Mouse (Mus musculus): ENCODE data around the gene Slc35a5.

The Slc35a5 gene

DNA sequence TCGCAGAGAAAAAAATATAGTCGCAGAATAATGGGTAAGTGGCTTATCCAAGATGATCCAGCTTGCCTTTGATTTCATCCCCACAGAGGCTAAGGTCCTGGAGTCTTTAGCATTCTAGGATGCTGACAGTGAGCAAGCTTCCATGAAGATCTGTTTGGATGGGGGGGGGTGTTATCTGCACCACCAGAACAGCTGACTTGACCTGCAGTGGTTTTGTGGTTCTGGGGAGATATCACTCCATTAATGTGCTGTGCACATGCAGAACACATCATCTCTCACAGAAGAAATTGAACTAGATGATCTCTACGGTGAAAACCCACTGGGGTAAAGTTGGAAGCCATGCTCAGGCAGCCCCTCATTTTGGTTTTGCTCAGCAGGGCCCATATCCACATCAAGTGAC, 41.3 kb downstream of the Slc35a5 start:
- DNase-seq (ENCODE audit: low spot score) = no peak

DNA sequence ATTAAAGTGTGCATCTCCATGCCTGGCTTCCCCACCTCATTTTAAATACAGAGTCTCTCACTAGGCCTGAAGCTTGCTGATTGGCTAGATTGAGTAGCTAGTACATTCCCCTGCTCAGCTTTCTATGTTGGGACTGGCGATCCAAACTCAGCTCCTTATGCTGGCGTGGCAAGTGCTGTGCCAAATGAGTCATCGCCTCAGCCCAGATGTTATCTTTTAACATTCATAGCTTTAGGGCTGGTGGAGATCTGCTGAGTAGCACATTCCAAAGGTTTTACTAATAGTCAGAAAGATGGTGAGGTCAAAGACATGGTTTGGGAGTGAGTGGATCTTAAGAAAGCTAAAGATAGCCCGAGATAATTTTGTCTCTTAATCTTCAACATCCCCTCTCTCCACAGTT, 48.0 kb downstream of the Slc35a5 start:
- DNase-seq (ENCODE audit: low spot score) = no peak

DNA sequence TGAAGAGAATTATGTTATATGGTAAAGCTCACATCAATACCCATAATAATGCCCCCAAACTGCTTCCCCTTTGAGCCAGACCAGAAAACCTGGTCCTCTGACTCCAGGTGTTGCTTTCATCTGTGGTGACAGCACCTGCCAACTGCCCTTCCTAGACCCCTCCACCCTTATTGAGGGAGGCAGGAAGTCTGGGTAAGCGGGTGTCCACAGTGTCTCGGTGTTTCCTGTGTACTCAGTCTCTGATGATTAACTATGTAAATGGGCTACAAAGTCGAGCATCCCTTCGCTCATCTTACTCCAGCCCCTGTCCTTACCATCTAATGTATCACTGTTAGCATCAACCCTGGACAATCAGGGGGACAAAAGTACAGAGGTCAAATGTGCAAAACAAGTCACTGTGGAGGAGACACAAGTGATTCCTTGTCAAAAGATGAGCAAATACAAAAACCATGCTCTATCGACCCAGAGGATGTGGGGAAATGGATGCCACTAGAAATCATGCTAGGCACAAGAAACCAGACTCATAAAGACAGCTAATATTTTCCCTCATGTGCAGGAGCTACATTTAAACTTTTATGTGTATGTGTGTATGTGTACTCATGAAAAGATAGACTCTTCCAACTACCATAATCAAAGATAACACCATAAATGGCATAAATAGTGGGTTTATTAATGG, 50.2 kb downstream of the Slc35a5 start:
- no peak for DNase-seq (ENCODE audit: low spot score)

DNA sequence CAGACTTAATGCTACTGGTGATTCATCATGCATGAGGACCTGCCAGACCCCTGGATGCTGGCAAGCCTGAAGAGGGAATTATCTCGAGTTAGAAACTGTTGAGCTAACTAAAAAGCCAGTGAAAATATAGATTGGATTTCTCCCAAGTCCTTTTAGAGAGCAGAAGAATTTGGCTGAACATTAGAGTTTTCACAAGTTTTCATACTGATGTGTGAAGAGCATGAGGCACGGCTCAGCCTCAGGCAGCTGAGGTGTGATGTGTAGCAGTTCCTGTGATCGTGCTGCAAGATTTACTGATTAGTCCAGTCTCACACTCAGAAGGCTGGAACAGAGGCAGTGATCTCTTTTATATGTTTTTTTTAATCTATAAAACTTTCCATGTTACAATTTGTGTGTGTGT, 53.5 kb downstream of the Slc35a5 start:
- DNase-seq (ENCODE audit: low spot score) = no peak

DNA sequence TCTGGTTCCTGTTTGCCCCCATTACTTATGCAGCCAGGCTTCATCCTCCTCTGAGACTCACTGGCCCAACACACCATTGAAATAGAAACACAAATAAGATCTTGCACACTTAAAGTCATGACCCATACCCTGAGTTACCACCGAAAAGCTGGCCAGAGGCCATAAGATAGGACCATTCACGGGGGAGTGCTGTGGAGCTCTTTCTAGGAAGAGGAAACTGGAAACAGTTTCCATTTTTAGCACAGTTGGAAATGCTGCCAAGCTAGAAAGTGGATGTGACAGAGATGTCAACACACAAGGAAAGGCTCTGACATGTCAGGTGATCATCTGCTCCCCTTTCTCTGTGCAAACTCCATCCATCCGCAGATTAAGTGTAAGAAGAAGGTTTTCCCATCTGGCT, 57.6 kb downstream of the Slc35a5 start:
- no peak for DNase-seq (ENCODE audit: low spot score)

DNA sequence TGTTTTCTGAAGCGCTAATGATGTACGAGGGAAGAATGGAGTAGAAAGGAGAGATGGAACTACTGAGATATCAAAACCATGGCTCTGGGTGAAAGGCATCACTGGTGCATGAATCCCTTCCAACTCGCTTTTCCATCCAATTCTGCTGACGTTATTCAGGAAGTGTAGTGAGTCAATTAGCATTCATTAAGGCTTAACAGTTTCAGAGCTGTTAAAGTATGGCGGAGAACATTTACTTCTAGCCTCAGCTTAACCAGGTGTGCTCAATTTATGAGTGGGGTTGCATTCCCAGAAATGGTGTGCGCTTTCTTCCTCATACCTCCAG, 59.7 kb downstream of the Slc35a5 start:
- no peak for DNase-seq (ENCODE audit: low spot score)

DNA sequence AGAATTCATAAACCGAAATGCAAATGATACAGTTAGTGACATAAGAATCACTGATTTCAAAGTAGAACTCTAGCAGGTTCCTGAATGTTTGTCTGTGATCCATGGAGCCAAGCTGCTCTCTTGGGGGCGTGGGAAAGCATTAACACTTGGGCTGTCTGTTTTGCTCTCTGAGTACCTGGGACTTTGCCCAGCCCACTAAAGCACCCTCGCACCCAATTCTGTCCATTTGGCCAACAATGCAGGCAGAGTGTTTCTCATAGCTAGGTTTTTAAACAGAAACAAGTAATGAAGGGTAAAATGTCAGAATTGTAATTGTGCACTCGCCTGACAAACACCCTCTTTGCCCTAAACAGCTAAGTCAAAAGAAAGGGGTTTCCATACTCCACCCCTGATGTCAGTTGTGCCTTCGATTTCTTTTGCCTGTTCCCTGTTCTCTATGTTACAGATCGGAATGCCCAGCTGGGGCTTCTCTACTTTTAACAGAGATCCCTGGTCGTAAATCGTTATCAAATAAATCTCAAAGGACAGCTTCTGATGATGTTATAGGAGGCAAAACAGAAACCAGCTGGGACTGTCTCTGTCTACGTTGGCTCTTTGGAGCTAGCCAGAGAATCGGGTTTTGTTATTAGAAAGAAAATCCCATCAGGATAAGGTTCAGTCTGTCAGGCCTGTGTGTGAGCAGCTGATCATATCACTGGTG, 60.2 kb downstream of the Slc35a5 start:
- no peak for DNase-seq (ENCODE audit: low spot score)

DNA sequence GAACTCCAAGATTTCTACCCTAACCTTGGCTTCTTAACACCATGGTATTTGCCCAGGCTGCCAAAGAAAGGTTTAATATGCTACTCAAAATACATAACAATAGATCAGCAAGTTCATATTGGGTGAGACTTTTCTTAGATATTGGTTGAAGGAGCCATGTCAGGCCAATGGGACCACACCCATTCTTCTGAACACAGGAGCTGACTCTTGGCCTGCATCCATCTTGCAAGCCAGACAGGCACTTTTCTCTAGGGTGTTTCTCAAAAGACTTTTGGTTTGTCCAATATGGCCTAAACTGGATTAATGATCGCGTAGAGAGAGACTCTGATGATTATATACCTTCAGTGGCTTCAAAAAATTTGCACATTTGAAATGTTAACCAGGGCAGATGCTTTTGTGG, 61.0 kb downstream of the Slc35a5 start:
- no peak for DNase-seq (ENCODE audit: low spot score)

DNA sequence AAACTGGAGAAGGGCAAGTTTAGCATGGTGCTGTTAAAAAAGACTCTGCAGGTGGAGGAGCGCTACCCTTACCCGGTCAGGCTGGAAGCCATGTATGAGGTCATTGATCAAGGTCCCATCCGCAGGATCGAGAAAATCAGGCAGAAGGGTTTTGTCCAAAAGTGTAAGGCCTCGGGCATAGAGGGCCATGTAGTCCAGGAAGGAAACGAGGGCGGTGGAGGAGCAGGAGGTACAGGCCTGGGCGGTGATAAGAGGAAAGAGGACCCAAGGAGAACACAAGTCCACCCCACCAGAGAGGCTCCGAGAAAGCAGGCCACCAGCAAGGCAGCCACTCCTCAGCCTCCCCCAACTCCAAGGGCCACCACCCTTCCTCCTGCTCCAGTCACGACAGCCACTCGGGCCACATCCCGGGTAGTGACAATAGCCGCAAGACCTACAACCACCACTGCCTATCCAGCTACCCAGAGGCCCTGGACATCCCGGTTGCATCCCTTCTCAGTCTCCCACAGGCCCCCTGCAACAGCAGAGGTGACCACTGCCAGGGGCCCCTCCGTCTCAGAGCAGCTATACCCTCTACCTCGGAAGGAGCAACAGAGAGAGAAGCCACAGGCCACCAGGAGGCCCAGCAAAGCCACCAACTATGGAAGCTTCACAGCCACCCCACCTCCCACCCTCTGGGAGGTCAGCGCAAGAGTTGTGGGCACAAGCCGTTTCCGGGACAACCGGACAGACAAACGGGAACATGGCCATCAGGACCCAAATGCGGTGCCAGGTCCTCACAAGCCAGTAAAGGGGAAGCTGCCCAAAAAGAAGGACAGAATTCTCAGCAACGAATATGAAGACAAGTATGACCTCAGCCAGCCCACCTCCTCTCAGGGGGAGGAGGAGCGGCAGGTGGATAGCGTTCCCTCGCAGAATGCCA, 62.7 kb downstream of the Slc35a5 start:
- no peak for DNase-seq (ENCODE audit: low spot score)

DNA sequence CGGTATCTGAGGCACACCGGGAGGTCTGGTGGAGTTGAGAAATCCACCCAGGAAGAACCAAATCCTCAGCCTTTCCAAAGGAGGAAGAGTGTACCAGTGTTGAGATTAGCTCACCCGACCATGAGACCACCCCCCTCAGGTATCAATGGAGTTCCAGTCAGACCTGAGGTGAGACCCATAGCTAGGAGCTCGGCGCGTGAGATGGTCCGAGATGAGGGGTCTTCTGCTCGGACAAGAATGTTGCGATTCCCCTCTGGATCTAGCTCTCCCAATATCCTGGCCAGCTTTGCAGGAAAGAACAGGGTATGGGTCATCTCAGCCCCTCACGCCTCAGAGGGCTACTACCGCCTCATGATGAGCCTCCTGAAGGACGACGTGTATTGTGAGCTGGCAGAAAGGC, 63.5 kb downstream of the Slc35a5 start:
- DNase-seq (ENCODE audit: low spot score) = no peak

DNA sequence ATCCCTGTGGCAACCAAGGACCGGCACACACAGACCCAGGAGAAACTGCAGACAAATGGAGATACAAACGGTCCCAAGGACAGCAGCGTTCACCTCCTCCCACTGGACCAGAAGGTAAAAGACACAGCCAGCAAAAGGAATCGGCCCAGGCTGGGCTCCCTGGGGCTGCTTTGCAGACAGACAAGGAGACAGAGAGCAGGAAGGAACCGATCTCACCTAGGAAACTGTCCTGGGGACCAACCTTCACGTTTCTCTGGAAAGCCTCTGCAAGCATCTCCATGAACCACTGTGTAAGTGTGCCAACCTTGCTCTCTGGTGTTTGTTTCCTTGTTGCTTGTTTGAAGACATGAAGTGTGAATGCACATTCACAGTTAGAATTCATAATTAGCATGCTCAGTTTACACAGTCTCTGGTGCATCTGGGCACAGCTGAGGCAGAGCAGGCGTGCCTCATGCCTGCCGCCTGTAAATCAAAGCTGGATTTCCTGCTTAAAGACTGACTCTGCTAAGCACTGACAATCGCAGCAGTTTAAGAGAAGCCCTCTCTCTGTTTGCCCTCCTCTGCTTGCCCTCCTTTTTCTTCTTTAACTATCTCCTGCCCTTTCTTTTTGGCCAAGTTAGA, 64.3 kb downstream of the Slc35a5 start:
- DNase-seq (ENCODE audit: low spot score) = no peak

DNA sequence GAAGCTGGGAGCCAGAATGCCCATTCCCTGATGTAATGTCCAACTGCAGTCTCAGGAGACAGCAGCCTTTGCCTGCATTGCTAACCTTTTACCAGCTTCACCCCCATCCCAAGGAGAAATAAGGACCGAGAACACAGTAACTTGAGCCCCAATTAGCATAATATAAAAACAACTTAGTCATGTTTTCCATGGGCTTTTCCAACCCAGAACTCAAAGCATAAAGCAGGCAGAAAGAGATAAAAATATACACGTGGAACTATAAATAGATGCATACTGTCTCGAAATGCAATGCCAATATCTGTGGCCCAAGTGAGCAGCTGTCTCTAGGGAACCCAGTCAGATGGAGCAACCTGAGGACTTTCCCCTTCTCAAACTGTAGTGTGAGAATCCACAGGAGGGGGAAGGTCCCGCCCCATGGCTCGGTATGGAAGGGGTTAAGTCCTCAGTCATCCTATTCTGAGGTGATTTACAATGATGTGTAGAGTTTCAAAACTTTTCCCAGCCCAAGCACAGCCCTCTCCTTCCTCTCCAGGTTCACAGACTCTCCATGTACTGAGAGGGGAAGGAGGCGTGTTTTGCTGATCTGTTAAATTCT, 65.3 kb downstream of the Slc35a5 start, which contains the start of gene Ccdc80:
TSS of gene Ccdc80 (plus strand) at position 266 of the 595 bp plus-strand sequence.
- DNase-seq (ENCODE audit: low spot score) = no peak

DNA sequence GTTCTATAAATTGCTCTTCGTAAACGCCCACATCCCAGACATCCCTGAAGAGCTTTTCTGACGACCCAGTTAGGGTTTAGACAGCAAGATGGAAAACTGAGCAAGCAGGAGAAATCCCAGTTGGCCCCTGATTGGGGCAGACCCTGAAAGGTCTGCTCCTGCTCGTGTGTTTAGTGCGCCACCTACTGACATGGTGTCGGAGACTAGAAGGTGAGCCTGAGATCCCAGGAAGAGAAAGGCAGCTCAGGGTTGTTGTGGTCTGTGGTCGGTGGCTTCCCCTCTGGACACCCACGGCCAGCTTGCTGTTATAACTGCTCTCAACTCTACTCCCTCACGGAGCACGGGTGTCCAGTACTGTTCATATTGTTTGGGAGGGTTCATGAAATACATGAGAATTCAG, 68.5 kb downstream of the Slc35a5 start:
- DNase-seq (ENCODE audit: low spot score) = peak; percentile 70

Data from ovary, postnatal 14 days (tissue).